Mouse (Mus musculus) brain, embryonic 14.5 days (tissue): Measurements from ENCODE around the gene Cdh15.

Experiments
- CTCF ChIP-seq: fragments of 200-500 bp; IDR thresholded peaks from 2 replicates; pipeline ENCODE4 v1.5.1; 2012; ENCODE audit warnings: inconsistent platforms, mild to moderate bottlenecking, moderate library complexity, borderline replicate concordance; ENCODE audit not compliant: insufficient read depth, insufficient read length; ENCODE audit errors: extremely low read depth
- POLR2A ChIP-seq: fragments of 200-500 bp; IDR thresholded peaks from 2 replicates; pipeline ENCODE4 v1.6.1; 2012; ENCODE audit warnings: mild to moderate bottlenecking, inconsistent platforms, borderline replicate concordance; ENCODE audit not compliant: poor library complexity, insufficient read depth, insufficient read length, severe bottlenecking; ENCODE audit errors: extremely low read depth

DNA sequence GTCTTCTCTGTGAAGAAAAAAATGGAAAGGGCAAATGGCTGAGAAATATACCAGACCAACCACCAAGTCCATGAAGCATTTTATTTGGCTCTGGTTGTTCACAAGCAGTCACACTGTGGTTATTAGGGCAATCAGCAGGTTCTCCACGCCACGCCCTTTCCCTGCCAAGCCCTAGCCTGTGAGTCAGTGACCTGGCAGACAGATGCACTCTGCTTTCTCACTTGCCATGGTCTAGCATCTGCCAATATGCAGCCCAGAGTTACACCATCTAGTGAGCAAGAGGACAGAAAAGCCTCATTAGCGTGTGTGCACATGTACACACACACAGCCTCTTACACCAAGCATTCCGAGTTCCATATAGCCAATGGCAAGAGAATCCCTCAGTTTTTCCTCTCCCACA lies 57.6 kb downstream of the Cdh15 start:
- TF ChIP-seq CTCF (no peak), POLR2A (no peak)
